Mouse (Mus musculus): ENCODE measurements at regions not wholly inside any gene's neighbourhood (a gene's known extent, or its start where the extent isn't known, plus 50 kb on each side); places are given as distances from the start of the nearest gene placed in this dataset.
"Not testable (repeated sequence)": the region's sequence is repeated elsewhere in the genome, so short reads cannot be mapped to it uniquely, and the experiment has no call there.

DNA sequence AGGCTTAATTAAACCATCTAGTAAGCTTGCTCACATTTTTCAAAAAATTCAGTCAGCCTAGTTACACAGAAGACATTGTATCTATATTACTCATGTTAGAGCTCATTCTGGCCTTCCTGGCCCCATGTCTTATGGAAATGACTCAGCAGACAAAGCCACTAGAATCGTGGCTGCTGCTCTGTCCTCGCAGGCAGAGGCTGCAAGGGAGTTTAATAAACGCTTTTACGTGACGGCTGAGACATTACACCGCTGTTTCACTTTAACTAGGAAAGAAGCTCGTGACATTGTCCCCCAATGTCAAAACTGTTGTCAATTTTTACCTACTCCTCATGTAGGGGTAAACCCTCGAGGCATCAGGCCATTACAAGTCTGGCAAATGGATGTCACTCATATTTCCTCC lies 132.5 kb upstream of the Tacstd2 start:
- TF ChIP-seq CTCF (IDR thresholded peaks at IDR 0.05; ENCODE audit: borderline replicate concordance, control insufficient read depth, extremely low read depth, insufficient read depth, low read length, poor library complexity); POLR2A (IDR thresholded peaks at IDR 0.05; ENCODE audit: control insufficient read depth, extremely low read depth, insufficient read depth, low read length, poor library complexity): not testable (repeated sequence)
